Mouse (Mus musculus) gastrocnemius, adult 8-10 months (tissue): ENCODE measurements around the gene Nr1h2. TPM values are rescaled to one million over a fixed set of nuclear protein-coding genes. Genes with fewer than 3 reads are reported as not detected.

Experiments used
- DNase-seq, 2 experiments: peaks; one replicate each; pipeline ENCODE4 v3.0.0; 2022; ENCODE audit warnings: low spot score in 2 of 2
- total RNA-seq, 4 experiments: library from RNA; stranded (reverse); gene quantifications; 2 replicates each; pipeline ENCODE4 v1.2.4; 2022

Gene Nr1h2
- total RNA-seq = 10 to 100 TPM; 38.0 to 45.8 (median 40.1) TPM

- peak; percentile 93 to 95 for DNase-seq
These were observed at the start of gene Nr1h2 for GRCm38 (mm10) chr7:44553826-44554225. Gene Nr1h2 (minus strand): TSS chr7:44553951.

- DNase-seq = no peak
These were observed 49.6 kb upstream of the Nr1h2 start for GRCm38 (mm10) chr7:44603186-44603855.

- no peak for DNase-seq
These were observed 48.7 kb upstream of the Nr1h2 start for GRCm38 (mm10) chr7:44602443-44602842.

- no peak for DNase-seq
These were observed 47.9 kb upstream of the Nr1h2 start for GRCm38 (mm10) chr7:44601646-44602045.

- no peak for DNase-seq
These were observed 47.0 kb upstream of the Nr1h2 start for GRCm38 (mm10) chr7:44600691-44601262.

- DNase-seq = no peak
These were observed 44.6 kb upstream of the Nr1h2 start for GRCm38 (mm10) chr7:44598336-44598735.

- no peak for DNase-seq
These were observed 43.9 kb upstream of the Nr1h2 start for GRCm38 (mm10) chr7:44597666-44598065.

- DNase-seq = no peak
These were observed 43.3 kb upstream of the Nr1h2 start for GRCm38 (mm10) chr7:44596996-44597538.

GRCm38 (mm10) chr7:44596051-44596450, 42.3 kb upstream of the Nr1h2 start:
- DNase-seq = no peak

- no peak for DNase-seq
These were observed 41.4 kb upstream of the Nr1h2 start for GRCm38 (mm10) chr7:44595131-44595561.

- no peak for DNase-seq
These were observed 40.5 kb upstream of the Nr1h2 start for GRCm38 (mm10) chr7:44594291-44594690.

GRCm38 (mm10) chr7:44593775-44594174, 40.0 kb upstream of the Nr1h2 start:
- peak; percentile 54 to 63 for DNase-seq

- no peak for DNase-seq
These were observed 39.3 kb upstream of the Nr1h2 start for GRCm38 (mm10) chr7:44593051-44593450.

- peak in 1 of 2 experiments; percentile 18 for DNase-seq
These were observed 37.8 kb upstream of the Nr1h2 start for GRCm38 (mm10) chr7:44591348-44592116.

GRCm38 (mm10) chr7:44590402-44591347, 36.9 kb upstream of the Nr1h2 start, which contains the start of gene Kcnc3:
Gene Kcnc3 (plus strand): TSS chr7:44590664.
- DNase-seq = peak; percentile 77 to 89

GRCm38 (mm10) chr7:44589946-44590345, 36.2 kb upstream of the Nr1h2 start:
- no peak for DNase-seq

- DNase-seq = peak; percentile 70 to 86
These were observed 35.4 kb upstream of the Nr1h2 start for GRCm38 (mm10) chr7:44589149-44589548.

GRCm38 (mm10) chr7:44588338-44588737, 34.6 kb upstream of the Nr1h2 start:
- no peak for DNase-seq

GRCm38 (mm10) chr7:44587676-44588075, 33.9 kb upstream of the Nr1h2 start:
- no peak for DNase-seq

- peak in 1 of 2 experiments; percentile 25 for DNase-seq
These were observed 33.2 kb upstream of the Nr1h2 start for GRCm38 (mm10) chr7:44586930-44587329.

- no peak for DNase-seq
These were observed 32.8 kb upstream of the Nr1h2 start for GRCm38 (mm10) chr7:44586518-44586917.
